Mouse (Mus musculus) stomach, embryonic 16.5 days (tissue): Measurements from ENCODE around the gene Pparg. TPM values are rescaled to one million over a fixed set of nuclear protein-coding genes. Genes with fewer than 3 reads are reported as not detected.
A peak's percentile ranks its signal among the peaks of the same experiment; 100 is the strongest.

Experiments
- ATAC-seq: fragments of 200-750 bp; cut with Nextera tagmentation; 2 replicates; pipeline ENCODE4 v1.8.0; 2017; ENCODE audit warnings: moderate number of reproducible peaks, moderate TSS enrichment; ENCODE audit not compliant: insufficient read depth, low FRiP score
- H3K27ac ChIP-seq: fragments of 300-500 bp; sonication (generic); 2 replicates; pipeline ENCODE4 v1.5.1; 2014; ENCODE audit warnings: low read length
- H3K27me3 ChIP-seq: fragments of 300-500 bp; sonication (generic); 2 replicates; pipeline ENCODE4 v1.6.1; 2014; ENCODE audit warnings: low read length, control low read depth, mixed read lengths; ENCODE audit not compliant: control insufficient read depth, insufficient read depth
- H3K36me3 ChIP-seq: fragments of 300-500 bp; sonication (generic); 2 replicates; pipeline ENCODE4 v1.6.1; 2014; ENCODE audit warnings: low read length; ENCODE audit not compliant: control insufficient read depth, insufficient read depth
- H3K4me1 ChIP-seq: fragments of 300-500 bp; sonication (generic); 2 replicates; pipeline ENCODE4 v1.6.1; 2014; ENCODE audit warnings: low read length, control low read depth, mixed read lengths; ENCODE audit not compliant: control insufficient read depth, insufficient read depth
- H3K4me2 ChIP-seq: fragments of 300-500 bp; sonication (generic); 2 replicates; pipeline ENCODE4 v1.6.1; 2014; ENCODE audit warnings: low read depth, low read length, mixed read lengths
- H3K4me3 ChIP-seq: fragments of 300-500 bp; sonication (generic); replicated peaks from 2 replicates; pipeline ENCODE4 v1.5.1; 2014; ENCODE audit warnings: mild to moderate bottlenecking, low read length
- H3K9ac ChIP-seq: fragments of 300-500 bp; sonication (generic); 2 replicates; pipeline ENCODE4 v1.6.1; 2014; ENCODE audit warnings: low read length
- H3K9me3 ChIP-seq: fragments of 300-500 bp; sonication (generic); replicated peaks from 2 replicates; pipeline ENCODE4 v1.6.1; 2016; ENCODE audit warnings: low read length, control low read depth; ENCODE audit not compliant: control insufficient read depth
- WGBS: fragments of 180-500 bp; shearing (Covaris S2); extraction: QIAGEN DNeasy Blood & Tissue Kit; methylation state at CpG from one replicate; pipeline ENCODE4 v1.1.7; 2014; 5-methylcytosine and 5-hydroxymethylcytosine counted together
- polyA plus RNA-seq: library from polyadenylated mRNA; unstranded; fragments of >200 nt; fragmentation: Nextera tagmentation; extraction: Ambion mirVana; gene quantifications from 2 replicates; pipeline ENCODE4 v1.2.1, GENCODE M21; 2015

The Pparg gene
- polyA plus RNA-seq, 1 experiment from 2014 or later = 18.2 TPM

DNA sequence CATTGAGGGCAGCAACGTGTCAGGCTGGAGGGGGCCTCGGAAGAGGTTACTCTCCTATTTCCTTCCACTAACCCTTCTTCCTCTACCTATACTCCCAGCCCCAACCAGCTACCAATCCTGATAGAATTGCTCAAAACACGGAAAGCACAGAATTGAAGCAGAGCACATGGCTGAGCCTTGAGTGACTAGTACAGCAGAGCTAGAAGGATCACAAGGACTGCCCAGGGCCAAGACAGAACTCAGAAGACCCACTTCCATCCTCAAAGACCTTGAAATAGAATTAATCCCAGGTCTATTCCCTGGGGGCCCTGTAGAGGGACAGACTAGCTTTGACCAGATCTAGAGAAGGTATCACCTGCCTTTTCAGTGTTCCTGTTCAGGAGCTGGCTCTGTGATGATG is 120.9 kb downstream of the Pparg start:
- WGBS = 54% methylated on average over 3 of the region's 3 CpGs
- Histone ChIP-seq H3K4me1 (peaks cover 20% of the 10 kb centered on the region), H3K27ac (peak overlapping the region; percentile 46), H3K4me3 (no peak overlapping the region), H3K9me3 (no peaks in the 10 kb centered on the region), H3K9ac (no peak overlapping the region), H3K27me3 (no peaks in the 10 kb centered on the region), H3K4me2 (no peak overlapping the region), H3K36me3 (no peaks in the 10 kb centered on the region)
- no peak for ATAC-seq

- H3K4me1 ChIP-seq = peaks cover 4% of the 10 kb centered on the region
- H3K27ac ChIP-seq = no peak overlapping the region
- H3K4me2 ChIP-seq = no peak overlapping the region
- 38% methylated on average over 6 of the region's 6 CpGs for WGBS
- ATAC-seq = peak; percentile 38
- no peak overlapping the region for H3K4me3 ChIP-seq
- no peaks in the 10 kb centered on the region for H3K9me3 ChIP-seq
- H3K9ac ChIP-seq = no peak overlapping the region
- H3K27me3 ChIP-seq = no peaks in the 10 kb centered on the region
- H3K36me3 ChIP-seq = no peaks in the 10 kb centered on the region
Measured at GRCm38 (mm10) chr6:115485635-115486034, 124.9 kb downstream of the Pparg start.

GRCm38 (mm10) chr6:115489831-115490230 is 129.1 kb downstream of the Pparg start:
- WGBS = 84% methylated on average over 9 of the region's 9 CpGs
- Histone ChIP-seq H3K27ac (no peak overlapping the region), H3K9ac (no peak overlapping the region), H3K9me3 (no peaks in the 10 kb centered on the region), H3K4me2 (no peak overlapping the region), H3K36me3 (no peaks in the 10 kb centered on the region), H3K4me3 (no peak overlapping the region), H3K4me1 (no peaks in the 10 kb centered on the region), H3K27me3 (no peaks in the 10 kb centered on the region)
- ATAC-seq = no peak

DNA sequence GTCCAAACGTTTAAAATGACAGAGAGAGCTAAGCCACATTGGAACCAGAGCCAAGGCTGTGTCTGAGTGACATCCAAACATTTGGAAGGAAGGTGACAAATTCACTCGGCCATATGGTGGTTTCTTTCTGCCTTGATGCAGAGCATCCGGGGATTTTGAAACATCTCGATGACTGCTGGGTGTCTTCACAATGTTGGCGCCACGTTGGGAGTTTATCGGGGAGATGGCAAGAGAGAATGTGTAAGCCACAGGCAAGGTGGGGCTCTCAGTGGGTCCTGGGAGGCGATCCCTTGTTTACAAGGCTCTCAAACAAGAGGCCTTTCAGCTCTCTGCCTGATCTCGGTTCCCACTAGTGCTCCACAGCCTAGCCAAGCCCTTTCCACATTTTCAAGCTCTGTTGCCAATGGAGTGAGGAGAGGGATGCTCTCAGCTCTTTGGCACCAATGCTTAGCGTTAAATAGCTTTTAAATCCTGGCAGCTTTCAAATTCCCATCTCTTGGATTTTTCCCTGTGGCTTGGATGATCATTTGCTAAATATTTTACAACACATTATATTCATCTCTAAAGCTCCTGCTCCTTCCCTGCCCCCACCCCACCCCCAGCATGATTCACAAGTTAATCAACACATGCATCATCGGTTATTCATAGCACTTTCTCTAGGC is 132.3 kb downstream of the Pparg start:
- H3K27ac ChIP-seq = peak overlapping the region; percentile 79
- ATAC-seq = peak; percentile 77

DNA sequence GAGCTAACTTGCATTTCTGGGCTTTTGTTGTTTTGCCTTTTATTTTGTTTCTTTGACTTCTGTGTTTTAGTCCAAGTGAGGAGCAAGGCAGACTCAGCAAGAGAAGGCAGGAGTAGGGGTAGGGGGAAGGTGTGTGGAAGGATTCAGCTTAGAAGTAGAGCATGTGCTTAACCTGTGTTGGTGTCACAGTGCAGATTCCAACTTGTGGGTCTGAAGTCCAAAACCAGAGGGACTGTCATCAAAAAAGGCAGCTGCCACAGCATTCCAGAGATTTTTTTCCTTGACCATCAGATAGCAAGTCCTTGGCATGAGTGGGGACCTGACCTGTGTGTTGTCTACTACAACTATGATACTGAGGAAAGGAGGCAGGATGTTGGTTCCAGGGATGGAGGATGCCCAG is 133.1 kb downstream of the Pparg start:
- H3K27me3 ChIP-seq = no peaks in the 10 kb centered on the region
- H3K27ac ChIP-seq = peak overlapping the region; percentile 79
- H3K4me1 ChIP-seq = no peaks in the 10 kb centered on the region
- H3K36me3 ChIP-seq = no peaks in the 10 kb centered on the region
- H3K4me3 ChIP-seq = no peak overlapping the region
- no peak overlapping the region for H3K9ac ChIP-seq
- H3K9me3 ChIP-seq = no peaks in the 10 kb centered on the region
- no peak for ATAC-seq
- no peak overlapping the region for H3K4me2 ChIP-seq

More for the DNA sequence above, 132.3 kb downstream of the Pparg start:
- H3K9me3 ChIP-seq = no peaks in the 10 kb centered on the region
- H3K36me3 ChIP-seq = no peaks in the 10 kb centered on the region
- no peak overlapping the region for H3K4me2 ChIP-seq
- no peak overlapping the region for H3K4me3 ChIP-seq
- no peaks in the 10 kb centered on the region for H3K4me1 ChIP-seq
- no peaks in the 10 kb centered on the region for H3K27me3 ChIP-seq
- H3K9ac ChIP-seq = no peak overlapping the region
- 43% methylated on average over 11 of the region's 11 CpGs for WGBS

- Histone ChIP-seq H3K4me2 (no peak overlapping the region), H3K4me1 (peaks cover 6% of the 10 kb centered on the region), H3K27ac (no peak overlapping the region), H3K27me3 (no peaks in the 10 kb centered on the region), H3K4me3 (no peak overlapping the region), H3K36me3 (no peaks in the 10 kb centered on the region), H3K9me3 (no peaks in the 10 kb centered on the region), H3K9ac (peak overlapping the region; percentile 26)
- 63% methylated on average over 14 of the region's 14 CpGs for WGBS
- no peak for ATAC-seq
Measured at GRCm38 (mm10) chr6:115499540-115499939, 138.8 kb downstream of the Pparg start.

- H3K4me1 ChIP-seq = peaks cover 6% of the 10 kb centered on the region
- no peak overlapping the region for H3K4me2 ChIP-seq
- no peak overlapping the region for H3K27ac ChIP-seq
- no peak overlapping the region for H3K4me3 ChIP-seq
- no peaks in the 10 kb centered on the region for H3K9me3 ChIP-seq
- ATAC-seq = no peak
- 84% methylated on average over 10 of the region's 10 CpGs for WGBS
- H3K9ac ChIP-seq = no peak overlapping the region
- H3K27me3 ChIP-seq = no peaks in the 10 kb centered on the region
- no peaks in the 10 kb centered on the region for H3K36me3 ChIP-seq
Measured at GRCm38 (mm10) chr6:115500234-115500633, 139.5 kb downstream of the Pparg start.

- Histone ChIP-seq H3K4me2 (no peak overlapping the region), H3K4me1 (peaks cover 6% of the 10 kb centered on the region), H3K27ac (peak overlapping the region; percentile 57; the same call in 1 of the 2 replicates), H3K9ac (no peak overlapping the region), H3K9me3 (no peaks in the 10 kb centered on the region), H3K27me3 (no peaks in the 10 kb centered on the region), H3K4me3 (no peak overlapping the region), H3K36me3 (no peaks in the 10 kb centered on the region)
- WGBS = 38% methylated on average over 3 of the region's 3 CpGs
- ATAC-seq = no peak
Measured at GRCm38 (mm10) chr6:115501131-115501530, 140.4 kb downstream of the Pparg start.

DNA sequence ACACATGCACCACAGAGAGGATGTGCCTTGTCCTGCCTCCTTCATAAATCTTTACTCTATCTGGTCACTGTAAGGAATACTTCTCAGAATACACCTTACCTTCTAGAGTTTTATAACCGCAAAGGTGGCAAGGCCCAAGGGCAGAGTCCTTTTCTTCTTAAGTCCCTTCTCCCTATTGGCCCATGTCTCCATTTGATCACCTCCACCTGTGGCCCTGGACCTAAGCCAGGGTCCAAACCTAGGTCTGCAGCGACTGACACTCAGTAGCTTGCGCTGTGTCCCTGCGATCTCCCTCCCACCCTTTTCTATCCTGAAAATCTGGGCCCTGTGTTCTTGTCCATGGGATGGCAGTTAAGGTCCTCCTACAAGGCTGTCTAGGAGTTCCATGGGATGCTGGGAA is 142.3 kb downstream of the Pparg start:
- peaks cover 6% of the 10 kb centered on the region for H3K4me1 ChIP-seq
- 94% methylated on average over 4 of the region's 4 CpGs for WGBS
- H3K4me2 ChIP-seq = no peak overlapping the region
- H3K9me3 ChIP-seq = no peaks in the 10 kb centered on the region
- no peak overlapping the region for H3K4me3 ChIP-seq
- H3K27me3 ChIP-seq = no peaks in the 10 kb centered on the region
- peak overlapping the region; percentile 79 for H3K27ac ChIP-seq
- no peak for ATAC-seq
- H3K36me3 ChIP-seq = no peaks in the 10 kb centered on the region
- no peak overlapping the region for H3K9ac ChIP-seq
